8 mouse cellular contexts compared by ENCODE assay signal in the genomic region with DNA sequence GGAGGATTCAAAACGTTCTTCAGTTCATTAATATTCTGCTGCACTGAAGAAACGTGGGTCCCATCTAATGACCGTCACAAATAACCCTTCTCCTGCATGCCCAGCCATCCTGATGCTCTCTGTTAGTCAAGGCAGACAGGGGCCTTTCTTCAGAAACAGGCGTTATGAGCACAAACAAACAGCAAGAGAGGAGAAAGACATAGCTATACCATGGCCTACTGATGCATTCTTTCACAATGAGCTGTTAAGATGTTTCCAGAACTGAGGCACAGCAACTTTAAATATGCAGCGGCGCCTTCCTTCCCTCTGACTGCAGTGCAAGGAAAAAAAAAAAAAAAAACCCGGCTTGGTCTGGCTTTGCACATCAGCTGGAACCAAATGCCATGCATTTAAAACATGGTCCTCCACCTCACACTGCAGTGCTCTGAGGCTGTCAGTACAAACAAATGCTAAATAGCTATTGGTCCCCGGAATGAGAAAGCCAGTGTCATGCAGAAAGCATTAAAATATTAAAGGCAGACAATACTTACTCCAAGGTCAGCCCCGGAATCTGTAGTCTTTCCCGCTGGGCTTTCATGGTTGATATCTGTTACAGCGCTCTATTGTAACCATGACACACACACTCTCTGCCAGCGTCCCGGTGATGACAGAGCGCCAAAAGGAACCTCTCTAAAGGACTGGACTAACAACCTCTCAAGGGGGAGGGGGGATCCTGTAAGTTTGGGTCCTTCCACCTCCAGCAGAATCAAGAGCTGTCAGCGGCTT.
A peak's percentile ranks its signal among the peaks of the same experiment; 100 is the strongest.
DNase-seq lines count a peak whose midpoint lies in the region; ATAC-seq and TF ChIP-seq lines count a peak whose summit lies in the region.

No protein-coding gene starts in this region.

- H3K27ac ChIP-seq in embryonic facial prominence, embryonic 12.5 days, result no peak overlapping the region
- H3K27ac ChIP-seq in hindbrain, embryonic 14.5 days, result peak overlapping the region; percentile 70
- H3K27ac ChIP-seq in liver, embryonic 13.5 days, result no peak overlapping the region

- no peak for DNase-seq in lung, adult 2 months
- DNase-seq in lung, postnatal 14 days, result no peak
- peak; percentile 66 for DNase-seq in hindbrain, embryonic 14.5 days (ENCODE audit: low spot score)
- DNase-seq in liver, embryonic 13.5 days, result no peak
- DNase-seq in right cerebral cortex, postnatal 14 days, result peak; percentile 20
- no peak for DNase-seq in thymus, postnatal 4 days
- DNase-seq in spleen, postnatal 10 days (ENCODE audit: low spot score in 2 of 2), result no peak

- no peak overlapping the region; the same call in 1 of the 2 replicates for H3K9ac ChIP-seq in embryonic facial prominence, embryonic 12.5 days
- peak overlapping the region; percentile 42 for H3K9ac ChIP-seq in hindbrain, embryonic 14.5 days
- H3K9ac ChIP-seq in liver, embryonic 13.5 days, result no peak overlapping the region

- TF ChIP-seq POLR2A in lung, adult 2 months (IDR thresholded peaks at IDR 0.05; ENCODE audit: borderline replicate concordance, extremely low read depth, low read depth, low read length), result no peak

- H3K4me1 ChIP-seq in lung, adult 2 months (ENCODE audit: control insufficient read depth, insufficient read depth, low read length), result no peaks in the 10 kb centered on the region; the same call in 1 of the 2 replicates
- peaks cover 11% of the 10 kb centered on the region for H3K4me1 ChIP-seq in embryonic facial prominence, embryonic 12.5 days
- H3K4me1 ChIP-seq in hindbrain, embryonic 14.5 days (replicated peaks; ENCODE audit: control insufficient read depth, insufficient read depth, low read length), result peaks cover 7% of the 10 kb centered on the region; the same call in 1 of the 2 replicates
- H3K4me1 ChIP-seq in liver, embryonic 13.5 days (replicated peaks), result no peaks in the 10 kb centered on the region

- ATAC-seq in embryonic facial prominence, embryonic 12.5 days (ENCODE audit: insufficient number of reproducible peaks, insufficient read depth, low FRiP score, low TSS enrichment), result 0 out of 2 replicates have a peak, but pooled peaks have one; percentile 52
- ATAC-seq in hindbrain, embryonic 14.5 days (ENCODE audit: low FRiP score), result peak; percentile 83
- ATAC-seq in liver, embryonic 13.5 days (ENCODE audit: low read depth), result no peak

- H3K4me3 ChIP-seq in lung, adult 2 months (replicated peaks; ENCODE audit: extremely low read depth, low read depth, low read length), result peak overlapping the region; percentile 36
- peak overlapping the region; percentile 30 for H3K4me3 ChIP-seq in embryonic facial prominence, embryonic 12.5 days
- peak overlapping the region; percentile 31 for H3K4me3 ChIP-seq in hindbrain, embryonic 14.5 days (replicated peaks; ENCODE audit: low read length)
- no peak overlapping the region for H3K4me3 ChIP-seq in liver, embryonic 13.5 days (replicated peaks)

- H3K27me3 ChIP-seq in embryonic facial prominence, embryonic 12.5 days, result no peaks in the 10 kb centered on the region
- H3K27me3 ChIP-seq in hindbrain, embryonic 14.5 days (ENCODE audit: control insufficient read depth, insufficient read depth, low read length), result no peaks in the 10 kb centered on the region
- no peaks in the 10 kb centered on the region for H3K27me3 ChIP-seq in liver, embryonic 13.5 days

- H3K9me3 ChIP-seq in embryonic facial prominence, embryonic 12.5 days, result no peaks in the 10 kb centered on the region
- no peaks in the 10 kb centered on the region for H3K9me3 ChIP-seq in hindbrain, embryonic 14.5 days (ENCODE audit: control insufficient read depth, low read length)
- no peaks in the 10 kb centered on the region for H3K9me3 ChIP-seq in liver, embryonic 13.5 days (replicated peaks)

- 14% methylated on average over 15 of the region's 15 CpGs for WGBS in lung, adult 2 months
- 7% methylated on average over 15 of the region's 15 CpGs for WGBS in embryonic facial prominence, embryonic 12.5 days
- 1% methylated on average over 15 of the region's 15 CpGs for WGBS in hindbrain, embryonic 14.5 days
- 34% methylated on average over 15 of the region's 15 CpGs for WGBS in liver, embryonic 13.5 days (ENCODE audit: insufficient replicate concordance)

- no peaks in the 10 kb centered on the region for H3K36me3 ChIP-seq in embryonic facial prominence, embryonic 12.5 days
- H3K36me3 ChIP-seq in hindbrain, embryonic 14.5 days (replicated peaks; ENCODE audit: control insufficient read depth, insufficient read depth), result no peaks in the 10 kb centered on the region
- no peaks in the 10 kb centered on the region for H3K36me3 ChIP-seq in liver, embryonic 13.5 days

- TF ChIP-seq CTCF in lung, adult 2 months (IDR thresholded peaks at IDR 0.05; ENCODE audit: insufficient read depth, low read length), result no peak

- H3K4me2 ChIP-seq in embryonic facial prominence, embryonic 12.5 days (replicated peaks), result peak overlapping the region; percentile 57
- peak overlapping the region; percentile 55 for H3K4me2 ChIP-seq in hindbrain, embryonic 14.5 days (replicated peaks)
- H3K4me2 ChIP-seq in liver, embryonic 13.5 days, result 0 out of 2 replicates have a peak overlapping the region, but pooled peaks have one; percentile 8

Comparison
In these comparisons a context has a peak if more than half of its experiments do, and no peak if none do; other contexts are left out.
1. DNase-seq: peak in hindbrain, embryonic 14.5 days (single experiment) and right cerebral cortex, postnatal 14 days (single experiment); none in lung, adult 2 months (single experiment), lung, postnatal 14 days (single experiment), liver, embryonic 13.5 days (single experiment), thymus, postnatal 4 days (single experiment) and spleen, postnatal 10 days (0 of 2).
2. Peak in every context shown above with its lines, with median percentiles within 50 percentile points of each other: H3K4me2 ChIP-seq.